Mouse (Mus musculus) ES-E14 (cell line): Measurements from ENCODE around the gene Irf2bpl.

Experiments
- ZC3H11A ChIP-seq: IDR thresholded peaks from 2 replicates; pipeline ENCODE4 v1.6.1; 2012; ENCODE audit warnings: low read depth, mild to moderate bottlenecking, inconsistent platforms, low read length, borderline replicate concordance
- ZNF384 ChIP-seq: IDR thresholded peaks from 2 replicates; pipeline ENCODE4 v1.6.1; 2012; ENCODE audit warnings: low read depth, low read length, inconsistent platforms

- peak; percentile 93 for TF ChIP-seq ZNF384
- no peak for TF ChIP-seq ZC3H11A
Observed at GRCm38 (mm10) chr12:86888130-86889069, 3.8 kb upstream of the Irf2bpl start.
